Mouse (Mus musculus) adrenal gland, postnatal 4 days (tissue): ENCODE measurements at regions not wholly inside any gene's neighbourhood (a gene's known extent, or its start where the extent isn't known, plus 50 kb on each side); places are given as distances from the start of the nearest gene placed in this dataset.

Experiments used
- DNase-seq, 2 experiments: peaks; one replicate each; pipeline ENCODE4 v3.0.0; 2021 to 2022; ENCODE audit warnings: low spot score in 2 of 2, mixed read lengths in 2 of 2

- no peak for DNase-seq
Measured at GRCm38 (mm10) chr10:19412926-19413325, 56.6 kb downstream of the Olig3 start.

GRCm38 (mm10) chr10:19413935-19414334, 57.6 kb downstream of the Olig3 start:
- DNase-seq, result no peak

- no peak for DNase-seq
Measured at GRCm38 (mm10) chr10:19414834-19415233, 58.5 kb downstream of the Olig3 start.

- DNase-seq, result no peak
Measured at GRCm38 (mm10) chr10:19424030-19424429, 67.7 kb downstream of the Olig3 start.

- no peak for DNase-seq
Measured at GRCm38 (mm10) chr10:19424961-19425360, 68.6 kb downstream of the Olig3 start.

- DNase-seq, result no peak
Measured at GRCm38 (mm10) chr10:19426835-19427234, 70.5 kb downstream of the Olig3 start.

- DNase-seq, result no peak
Measured at GRCm38 (mm10) chr10:19432515-19432914, 76.2 kb downstream of the Olig3 start.

- no peak for DNase-seq
Measured at GRCm38 (mm10) chr10:19434661-19435060, 78.3 kb downstream of the Olig3 start.

- no peak for DNase-seq
Measured at GRCm38 (mm10) chr10:19441807-19442206, 85.5 kb downstream of the Olig3 start.

- DNase-seq, result no peak
Measured at GRCm38 (mm10) chr10:19443516-19443915, 87.2 kb downstream of the Olig3 start.

GRCm38 (mm10) chr10:19448838-19449559, 92.7 kb downstream of the Olig3 start:
- no peak for DNase-seq

- no peak for DNase-seq
Measured at GRCm38 (mm10) chr10:19459053-19459452, 102.7 kb downstream of the Olig3 start.

- DNase-seq, result no peak
Measured at GRCm38 (mm10) chr10:19459709-19460108, 103.4 kb downstream of the Olig3 start.

GRCm38 (mm10) chr10:19460164-19460563, 103.8 kb downstream of the Olig3 start:
- DNase-seq, result no peak

GRCm38 (mm10) chr10:19463800-19464199, 107.5 kb downstream of the Olig3 start:
- DNase-seq, result no peak

- DNase-seq, result no peak
Measured at GRCm38 (mm10) chr10:19464504-19464903, 108.2 kb downstream of the Olig3 start.

- DNase-seq, result no peak
Measured at GRCm38 (mm10) chr10:19471349-19472040, 115.2 kb downstream of the Olig3 start.

- no peak for DNase-seq
Measured at GRCm38 (mm10) chr10:19472066-19472465, 115.7 kb downstream of the Olig3 start.

- DNase-seq, result no peak
Measured at GRCm38 (mm10) chr10:19472949-19473535, 116.7 kb downstream of the Olig3 start.

- DNase-seq, result no peak
Measured at GRCm38 (mm10) chr10:19485537-19486135, 106.1 kb upstream of the Ifngr1 start.

GRCm38 (mm10) chr10:19490500-19490899, 101.2 kb upstream of the Ifngr1 start:
- no peak for DNase-seq
